Mouse (Mus musculus) lung, adult 2 months (tissue): ENCODE data around the gene Msmo1.

Experiments used
- CTCF ChIP-seq: fragments of 200-500 bp; IDR thresholded peaks from 2 replicates; pipeline ENCODE4 v1.5.1; 2011; ENCODE audit warnings: mild to moderate bottlenecking, low read length, control low read depth; ENCODE audit not compliant: insufficient read depth
- POLR2A ChIP-seq: fragments of 200-500 bp; IDR thresholded peaks from 2 replicates; pipeline ENCODE4 v1.6.1; 2011; ENCODE audit warnings: low read depth, mild to moderate bottlenecking, control low read depth, low read length, borderline replicate concordance; ENCODE audit errors: extremely low read depth

DNA sequence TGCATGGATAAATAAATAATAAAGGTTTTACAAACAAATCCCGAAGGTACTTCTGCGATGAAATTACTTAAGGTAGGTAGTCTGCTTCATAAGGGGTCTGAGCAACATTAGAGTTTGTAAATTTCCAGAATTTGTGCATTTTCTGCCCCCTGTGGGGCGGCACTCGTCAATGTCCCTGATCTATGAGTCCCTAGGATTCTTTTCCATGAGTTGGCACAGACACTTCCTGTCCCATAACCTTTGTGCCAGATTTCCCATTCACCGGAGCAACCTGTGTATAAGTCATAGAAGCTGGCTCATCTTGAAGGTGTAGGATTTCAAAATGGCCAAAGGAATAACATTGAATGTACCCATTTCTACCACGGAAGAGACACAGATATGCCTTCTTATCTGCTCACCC, 43.3 kb downstream of the Msmo1 start:
- TF ChIP-seq CTCF (no peak), POLR2A (no peak)
